Mouse (Mus musculus): ENCODE data around the gene Ctc1. TPM values are rescaled to one million over a fixed set of nuclear protein-coding genes. Genes with fewer than 3 reads are reported as not detected.
A peak's percentile ranks its signal among the peaks of the same experiment; 100 is the strongest.

Ctc1 gene
- total and polyA plus RNA-seq, 3 experiments = 10.7 to 21.5 (median 15.7) TPM

DNA sequence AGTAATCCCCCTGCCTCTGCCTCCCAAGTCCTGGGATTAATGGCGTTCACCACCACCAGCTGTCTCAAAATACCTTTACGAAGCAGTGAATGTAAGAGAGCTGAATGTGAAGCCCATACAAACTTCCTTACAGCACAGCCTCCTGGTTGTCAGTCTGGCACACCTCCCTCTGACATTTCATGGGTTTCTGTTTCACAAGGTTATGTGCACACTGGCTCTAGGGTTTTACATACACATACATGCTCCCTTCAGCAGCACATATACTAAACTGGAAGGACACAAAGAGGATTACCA, 59.0 kb downstream of the Ctc1 start:
- peaks cover 4% of the 10 kb centered on the region for H3K4me1 ChIP-seq (ENCODE audit: control insufficient read depth, insufficient read depth, low read length)
- H3K79me2 ChIP-seq (replicated peaks; ENCODE audit: control insufficient read depth, insufficient read depth, low read length) = no peaks in the 10 kb centered on the region
- H3K27ac ChIP-seq = no peak overlapping the region
- no peaks in the 10 kb centered on the region for H3K36me3 ChIP-seq (ENCODE audit: control insufficient read depth, insufficient read depth, low read length)
- WGBS = 65% methylated on average over 2 of the region's 2 CpGs
- no peak overlapping the region for H3K9ac ChIP-seq (ENCODE audit: low read depth, low read length)
- no peak for DNase-seq
- H3K4me3 ChIP-seq = no peak overlapping the region
- intact Hi-C loops (cut with DNase I) = no loop called here
- no peaks in the 10 kb centered on the region for H3K27me3 ChIP-seq (ENCODE audit: control insufficient read depth, insufficient read depth, low read length)
- TF ChIP-seq CTCF (IDR thresholded peaks at IDR 0.05) = no peak
- no peak for TF ChIP-seq POLR2A (IDR thresholded peaks at IDR 0.05; ENCODE audit: insufficient read depth, low read depth, low read length)
- no peak for TF ChIP-seq EP300 (IDR thresholded peaks at IDR 0.05; ENCODE audit: insufficient read depth, low read depth, low read length)

DNA sequence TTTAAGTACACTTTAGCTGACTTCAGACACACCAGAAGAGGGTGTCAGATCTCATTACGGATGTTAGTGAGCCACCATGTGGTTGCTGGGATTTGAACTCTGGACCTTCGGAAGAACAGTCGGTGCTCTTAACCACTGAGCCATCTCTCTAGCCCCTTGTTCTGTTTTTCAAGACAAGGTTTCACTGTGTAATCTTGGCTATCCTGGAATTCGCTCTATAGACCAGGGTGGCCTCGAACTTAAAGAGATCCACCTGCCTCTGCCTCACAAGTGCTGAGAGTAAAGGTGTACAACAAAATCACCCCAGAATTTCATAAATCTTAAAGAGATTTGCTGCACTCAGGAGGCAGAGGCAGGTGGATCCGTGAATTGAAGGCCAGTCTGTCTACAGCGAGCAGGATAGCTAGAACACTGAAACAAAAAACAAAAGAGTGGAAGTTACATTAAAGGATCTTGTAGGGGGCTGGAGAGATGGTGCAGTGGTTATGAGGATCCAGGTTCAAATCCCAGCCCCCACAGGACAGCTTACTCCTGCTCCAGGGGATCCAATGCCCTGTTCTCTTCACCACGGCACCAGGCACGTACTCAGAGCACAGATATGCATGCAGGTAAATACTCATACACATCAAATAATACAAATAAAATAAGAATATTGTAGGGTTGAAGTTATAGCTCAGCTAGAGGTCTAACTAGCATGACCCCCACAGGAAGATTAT, 60.2 kb downstream of the Ctc1 start:
- Histone ChIP-seq H3K9ac (ENCODE audit: low read depth, low read length) (no peak overlapping the region), H3K79me2 (replicated peaks; ENCODE audit: control insufficient read depth, insufficient read depth, low read length) (no peaks in the 10 kb centered on the region), H3K4me1 (ENCODE audit: control insufficient read depth, insufficient read depth, low read length) (peaks cover 3% of the 10 kb centered on the region; the same call in 1 of the 2 replicates), H3K27ac (no peak overlapping the region), H3K27me3 (ENCODE audit: control insufficient read depth, insufficient read depth, low read length) (no peaks in the 10 kb centered on the region), H3K4me3 (no peak overlapping the region), H3K36me3 (ENCODE audit: control insufficient read depth, insufficient read depth, low read length) (no peaks in the 10 kb centered on the region)
- intact Hi-C loops (cut with DNase I) = no loop called here
- no peak for TF ChIP-seq CTCF (IDR thresholded peaks at IDR 0.05)
- no peak for TF ChIP-seq POLR2A (IDR thresholded peaks at IDR 0.05; ENCODE audit: insufficient read depth, low read depth, low read length)
- WGBS = 55% methylated on average over 9 of the region's 9 CpGs
- DNase-seq = no peak

DNA sequence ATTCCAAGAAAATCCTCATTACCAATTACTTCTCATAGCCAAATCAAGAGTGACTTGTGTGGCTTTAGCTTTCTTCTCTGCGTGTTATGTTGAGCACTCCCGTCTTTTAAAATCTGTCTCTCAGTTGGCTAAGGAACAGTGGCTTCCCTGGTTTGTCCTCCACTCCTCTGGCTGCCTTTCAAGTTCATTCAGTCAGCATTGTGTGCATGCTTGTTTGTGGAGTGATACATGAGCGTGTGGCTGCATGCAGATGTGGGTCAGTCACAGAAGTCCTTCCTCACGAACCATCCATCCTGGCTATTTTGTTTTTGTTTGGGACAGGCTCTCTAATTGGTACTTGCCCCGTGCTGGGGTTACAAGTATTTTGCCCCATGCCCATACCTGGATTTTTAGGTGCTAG, 60.9 kb downstream of the Ctc1 start:
- Histone ChIP-seq H3K27me3 (ENCODE audit: control insufficient read depth, insufficient read depth, low read length) (no peaks in the 10 kb centered on the region), H3K4me3 (no peak overlapping the region), H3K9ac (ENCODE audit: low read depth, low read length) (no peak overlapping the region), H3K79me2 (replicated peaks; ENCODE audit: control insufficient read depth, insufficient read depth, low read length) (no peaks in the 10 kb centered on the region), H3K27ac (no peak overlapping the region; the same call in 1 of the 2 replicates), H3K36me3 (ENCODE audit: control insufficient read depth, insufficient read depth, low read length) (no peaks in the 10 kb centered on the region), H3K4me1 (ENCODE audit: control insufficient read depth, insufficient read depth, low read length) (peaks cover 3% of the 10 kb centered on the region; the same call in 1 of the 2 replicates)
- TF ChIP-seq EP300 (IDR thresholded peaks at IDR 0.05; ENCODE audit: insufficient read depth, low read depth, low read length) (no peak), POLR2A (IDR thresholded peaks at IDR 0.05; ENCODE audit: insufficient read depth, low read depth, low read length) (no peak), CTCF (IDR thresholded peaks at IDR 0.05) (no peak)
- 47% methylated on average over 5 of the region's 5 CpGs for WGBS
- no peak for DNase-seq
- intact Hi-C loops (cut with DNase I) = no loop called here

DNA sequence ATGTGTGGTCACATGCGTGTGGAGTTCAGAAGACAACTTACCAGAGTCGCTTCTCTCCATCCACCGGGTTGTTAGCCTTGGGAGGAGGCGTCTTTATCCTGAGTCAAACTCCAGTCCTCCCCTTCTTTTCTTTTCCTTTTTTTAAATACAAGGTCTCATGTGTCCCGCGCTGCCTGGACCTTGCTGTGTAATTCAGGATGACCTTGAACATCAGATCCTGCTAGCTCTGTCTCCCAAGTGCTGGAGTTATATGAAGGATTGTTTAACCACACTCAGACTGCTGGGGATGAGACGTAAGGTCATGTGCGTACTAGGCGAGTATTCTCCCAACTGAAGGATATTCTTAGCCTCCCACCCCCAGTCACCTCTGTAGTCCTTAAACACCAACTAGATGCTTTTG, 61.6 kb downstream of the Ctc1 start:
- no peaks in the 10 kb centered on the region for H3K79me2 ChIP-seq (replicated peaks; ENCODE audit: control insufficient read depth, insufficient read depth, low read length)
- H3K27me3 ChIP-seq (ENCODE audit: control insufficient read depth, insufficient read depth, low read length) = no peaks in the 10 kb centered on the region
- H3K27ac ChIP-seq = no peak overlapping the region
- 82% methylated on average over 9 of the region's 9 CpGs for WGBS
- peaks cover 3% of the 10 kb centered on the region; the same call in 1 of the 2 replicates for H3K4me1 ChIP-seq (ENCODE audit: control insufficient read depth, insufficient read depth, low read length)
- no peak for DNase-seq
- H3K36me3 ChIP-seq (ENCODE audit: control insufficient read depth, insufficient read depth, low read length) = no peaks in the 10 kb centered on the region
- H3K9ac ChIP-seq (ENCODE audit: low read depth, low read length) = no peak overlapping the region
- H3K4me3 ChIP-seq = no peak overlapping the region
- TF ChIP-seq EP300 (IDR thresholded peaks at IDR 0.05; ENCODE audit: insufficient read depth, low read depth, low read length) (no peak), CTCF (IDR thresholded peaks at IDR 0.05) (no peak)
- intact Hi-C loops (cut with DNase I) = no loop called here

DNA sequence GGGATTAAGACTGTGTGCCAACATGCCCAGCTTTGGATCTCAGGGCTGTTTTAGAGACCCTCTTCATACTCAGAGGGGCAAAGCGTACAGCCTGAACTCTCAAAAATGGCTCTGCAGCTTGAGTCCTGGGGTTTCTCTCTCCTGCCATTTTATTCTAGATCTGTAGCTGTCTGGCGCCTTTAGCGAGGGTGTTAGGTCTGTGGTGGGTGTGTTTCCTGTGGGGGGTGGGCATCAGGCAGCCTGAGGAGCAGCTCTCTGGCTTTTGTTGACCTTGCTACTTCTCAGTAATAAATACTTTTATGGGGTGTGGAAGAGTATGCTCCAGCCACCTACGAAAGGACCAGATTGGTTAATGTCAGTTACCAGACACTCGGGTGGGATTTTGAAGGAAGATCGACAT, 62.3 kb downstream of the Ctc1 start:
- Histone ChIP-seq H3K9ac (ENCODE audit: low read depth, low read length) (no peak overlapping the region), H3K27ac (no peak overlapping the region), H3K79me2 (replicated peaks; ENCODE audit: control insufficient read depth, insufficient read depth, low read length) (no peaks in the 10 kb centered on the region), H3K36me3 (ENCODE audit: control insufficient read depth, insufficient read depth, low read length) (no peaks in the 10 kb centered on the region), H3K4me3 (no peak overlapping the region), H3K27me3 (ENCODE audit: control insufficient read depth, insufficient read depth, low read length) (no peaks in the 10 kb centered on the region), H3K4me1 (ENCODE audit: control insufficient read depth, insufficient read depth, low read length) (peaks cover 2% of the 10 kb centered on the region; the same call in 1 of the 2 replicates)
- intact Hi-C loops (cut with DNase I) = no loop called here
- DNase-seq = no peak
- TF ChIP-seq EP300 (IDR thresholded peaks at IDR 0.05; ENCODE audit: insufficient read depth, low read depth, low read length) (no peak), CTCF (IDR thresholded peaks at IDR 0.05) (no peak), POLR2A (IDR thresholded peaks at IDR 0.05; ENCODE audit: insufficient read depth, low read depth, low read length) (no peak)
- 90% methylated on average over 6 of the region's 6 CpGs for WGBS

DNA sequence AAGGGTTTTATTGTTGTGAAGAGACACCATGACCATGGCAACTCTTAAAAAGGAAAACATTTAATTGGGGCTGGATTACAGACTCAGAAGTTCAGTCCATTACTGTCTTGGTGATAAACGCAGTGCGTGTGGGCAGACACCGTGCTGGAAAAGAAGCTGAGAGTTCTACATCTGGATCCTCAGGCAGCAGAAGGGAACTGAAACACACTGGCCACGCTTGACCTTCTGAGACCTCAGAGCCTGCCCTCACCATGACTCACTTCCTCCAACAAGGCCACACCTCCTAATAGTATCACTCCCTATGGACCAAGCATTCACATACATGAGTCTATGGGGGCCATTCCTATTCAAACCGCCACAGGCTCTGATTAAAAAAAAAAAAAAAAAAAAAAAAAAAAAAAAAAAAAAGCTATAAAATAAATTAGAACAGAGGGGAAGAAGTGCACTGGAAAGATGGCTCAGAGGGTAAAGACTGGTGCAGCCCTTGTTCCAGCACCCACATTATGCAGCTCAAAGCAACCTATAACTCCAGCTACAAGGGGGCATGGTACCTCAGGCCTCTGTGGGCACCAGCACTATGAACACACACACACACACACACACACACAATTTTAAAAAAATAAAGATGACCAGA, 63.2 kb downstream of the Ctc1 start:
- Histone ChIP-seq H3K9ac (ENCODE audit: low read depth, low read length) (no peak overlapping the region), H3K79me2 (replicated peaks; ENCODE audit: control insufficient read depth, insufficient read depth, low read length) (no peaks in the 10 kb centered on the region), H3K27me3 (ENCODE audit: control insufficient read depth, insufficient read depth, low read length) (no peaks in the 10 kb centered on the region), H3K36me3 (ENCODE audit: control insufficient read depth, insufficient read depth, low read length) (no peaks in the 10 kb centered on the region), H3K27ac (no peak overlapping the region; the same call in 1 of the 2 replicates), H3K4me1 (ENCODE audit: control insufficient read depth, insufficient read depth, low read length) (peaks cover 2% of the 10 kb centered on the region; the same call in 1 of the 2 replicates), H3K4me3 (no peak overlapping the region)
- no peak for DNase-seq
- whole genome bisulfite sequencing = 34% methylated on average over 5 of the region's 5 CpGs
- intact Hi-C loops (cut with DNase I) = no loop called here
- no peak for TF ChIP-seq CTCF (IDR thresholded peaks at IDR 0.05)
- no peak for TF ChIP-seq EP300 (IDR thresholded peaks at IDR 0.05; ENCODE audit: insufficient read depth, low read depth, low read length)
- peak; percentile 45 for TF ChIP-seq POLR2A (IDR thresholded peaks at IDR 0.05; ENCODE audit: insufficient read depth, low read depth, low read length)
